In the genomic region with DNA sequence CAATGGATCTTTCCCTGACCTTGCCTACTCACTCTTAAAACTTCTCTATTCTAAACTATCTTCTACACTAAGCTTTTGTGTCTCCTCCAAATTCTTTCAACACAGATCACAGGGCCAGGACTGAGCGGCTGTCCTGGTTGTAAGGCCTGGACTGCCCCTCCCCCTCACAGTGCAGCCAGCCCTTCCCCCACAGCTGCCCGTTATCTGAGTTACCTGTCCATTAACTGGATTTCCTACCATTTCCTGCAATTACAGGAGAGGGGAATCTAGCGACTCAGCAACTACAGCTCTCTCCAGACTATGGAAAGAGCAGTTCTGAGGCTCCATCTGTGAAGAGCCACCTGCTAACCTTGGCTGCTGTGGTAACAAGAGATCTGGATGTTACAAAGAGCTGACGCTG, we compare ENCODE assay signal across 32 mouse cellular contexts. TPM values are rescaled to one million over a fixed set of nuclear protein-coding genes. Genes with fewer than 3 reads are reported as not detected.
"Had no signal": no experiment of that assay in that cellular context is flagged by ENCODE, and none has a peak within 500 bp of the region (broad histone marks: within the 10 kb centered on the region; RNA-seq: fewer than 3 reads in every experiment).

No protein-coding gene starts in this region.

- DNase-seq: gastrocnemius, postnatal 10 days; heart, adult 11 months; heart, postnatal 10 days; heart, postnatal 4 days; kidney, adult 11 months; kidney, adult 9 months; kidney, postnatal 10 days; liver had no signal

- H3K27ac ChIP-seq: heart, embryonic 10.5 days; hindbrain, embryonic 10.5 days; hindbrain, embryonic 12.5 days; hindbrain, embryonic 14.5 days; layer of hippocampus, adult 2 months; left cerebral cortex, adult 2 months; limb, embryonic 10.5 days; limb, embryonic 12.5 days; liver, embryonic 14.5 days had no signal

- H3K4me2 ChIP-seq: heart, embryonic 12.5 days; hindbrain, embryonic 12.5 days; hindbrain, embryonic 14.5 days; limb, embryonic 12.5 days; liver, embryonic 11.5 days had no signal

- H3K9ac ChIP-seq: hindbrain, embryonic 12.5 days; hindbrain, embryonic 14.5 days; limb, embryonic 12.5 days; liver, embryonic 14.5 days had no signal

- H3K4me3 ChIP-seq: heart, embryonic 10.5 days; heart, embryonic 12.5 days; hindbrain, embryonic 10.5 days; hindbrain, embryonic 12.5 days; layer of hippocampus, adult 2 months; left cerebral cortex, adult 2 months; limb, embryonic 10.5 days; limb, embryonic 12.5 days had no signal

- H3K9me3 ChIP-seq: heart, embryonic 10.5 days; heart, embryonic 12.5 days; hindbrain, embryonic 10.5 days; hindbrain, embryonic 12.5 days; limb, embryonic 10.5 days; limb, embryonic 12.5 days had no signal

- H3K27me3 ChIP-seq: heart, embryonic 12.5 days; hindbrain, embryonic 12.5 days; limb, embryonic 12.5 days had no signal

- ATAC-seq: hindbrain, embryonic 16.5 days; inflammation-experienced regulatory T-cells, adult 6 months had no signal

RNA-seq across cellular contexts. Expression of a gene that starts 43.5 kb away (rescaled TPM):
- total RNA-seq: gastrocnemius, postnatal 10 days; gastrocnemius, postnatal 25 days; gastrocnemius, postnatal 4 days; heart, adult 8-10 months; heart, postnatal 10 days; heart, postnatal 25 days; heart, postnatal 4 days; layer of hippocampus, adult 2 months; layer of hippocampus, postnatal 10 days; left cerebral cortex, adult 2 months; left cerebral cortex, postnatal 14 days had no signal
- polyA plus RNA-seq: heart, embryonic 10.5 days; heart, embryonic 12.5 days; heart, embryonic 14.5 days; heart, embryonic 16.5 days; inflammation-experienced regulatory T-cells, adult 6 months; kidney, adult 2 months; kidney, embryonic 16.5 days; limb, embryonic 10.5 days; limb, embryonic 12.5 days; liver, embryonic 11.5 days; liver, embryonic 16.5 days had no signal
